8 mouse cellular contexts compared by ENCODE assay signal in the genomic region with DNA sequence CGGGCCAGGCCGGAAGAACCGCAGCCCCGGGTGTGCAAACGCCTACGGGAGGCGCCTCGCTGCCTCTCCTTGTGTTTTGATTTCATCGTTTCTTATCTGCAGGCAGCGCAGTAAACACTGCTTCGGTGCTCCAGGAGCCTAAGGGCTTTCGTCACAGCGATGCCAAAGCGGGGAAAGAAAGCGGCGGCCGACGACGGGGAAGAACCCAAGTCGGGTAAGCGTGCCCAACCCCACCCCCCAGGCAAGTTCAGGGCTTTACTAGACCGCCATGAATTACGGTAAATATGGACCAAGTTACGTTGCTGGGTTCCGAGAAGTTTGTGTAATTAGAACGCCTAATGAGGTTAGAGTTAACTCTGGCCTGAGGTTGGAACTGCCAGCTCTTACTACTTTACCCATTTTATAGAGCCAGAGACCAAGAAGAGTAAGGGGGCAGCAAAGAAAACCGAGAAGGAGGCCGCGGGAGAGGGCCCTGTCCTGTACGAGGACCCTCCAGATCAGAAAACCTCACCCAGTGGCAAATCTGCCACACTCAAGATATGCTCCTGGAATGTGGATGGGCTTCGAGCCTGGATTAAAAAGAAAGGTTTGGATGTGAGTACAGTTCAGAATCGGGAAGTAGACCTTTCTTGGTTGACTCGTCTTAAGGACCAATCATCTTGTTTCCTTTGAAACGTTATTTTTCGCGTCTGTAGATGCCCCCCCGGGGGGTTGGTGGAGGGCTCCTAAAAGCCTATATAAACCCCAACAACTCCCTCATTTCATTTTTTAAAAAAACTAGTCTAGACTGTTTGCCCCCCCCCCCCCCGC. TPM values are rescaled to one million over a fixed set of nuclear protein-coding genes. Genes with fewer than 3 reads are reported as not detected.
DNase-seq lines count a peak whose midpoint lies in the region; ATAC-seq and TF ChIP-seq lines count a peak whose summit lies in the region.

No protein-coding gene starts in this region.

- peak overlapping the region; percentile 78 for H3K4me2 ChIP-seq in neural tube, embryonic 12.5 days (replicated peaks)

- DNase-seq in cerebellum, adult 2 months = peak in 1 of 2 experiments; percentile 32
- no peak for DNase-seq in cerebellum, adult 9-11 months
- peak; percentile 41 for DNase-seq in limb, embryonic 10.5 days (ENCODE audit: low spot score)
- no peak for DNase-seq in adrenal gland, adult 8-10 months
- DNase-seq in gastrocnemius, postnatal 4 days (ENCODE audit: low spot score in 2 of 2) = no peak

- H3K27ac ChIP-seq in cerebellum, adult 2 months (ENCODE audit: insufficient read depth, low read length) = no peak overlapping the region
- peak overlapping the region; percentile 95 for H3K27ac ChIP-seq in limb, embryonic 10.5 days
- peak overlapping the region; percentile 77 for H3K27ac ChIP-seq in neural tube, embryonic 12.5 days

- peak overlapping the region; percentile 83 for H3K9ac ChIP-seq in neural tube, embryonic 12.5 days

- H3K9me3 ChIP-seq in limb, embryonic 10.5 days (replicated peaks) = no peaks in the 10 kb centered on the region
- no peaks in the 10 kb centered on the region for H3K9me3 ChIP-seq in neural tube, embryonic 12.5 days

- TF ChIP-seq CTCF in cerebellum, adult 2 months (IDR thresholded peaks at IDR 0.05; ENCODE audit: borderline replicate concordance, insufficient read depth, low read depth, low read length) = no peak

- peak overlapping the region; percentile 85 for H3K4me3 ChIP-seq in cerebellum, adult 2 months (replicated peaks; ENCODE audit: insufficient read depth, low read depth, low read length)
- peak overlapping the region; percentile 87 for H3K4me3 ChIP-seq in limb, embryonic 10.5 days
- H3K4me3 ChIP-seq in neural tube, embryonic 12.5 days = peak overlapping the region; percentile 77

- ATAC-seq in CD4-positive, CD25-positive, alpha-beta regulatory T cell, adult 4 months = peak; percentile 24
- ATAC-seq in erythroblast, adult 5-6 weeks (replicated peaks; ENCODE audit: low FRiP score, poor library complexity, severe bottlenecking) = peak; percentile 48
- peak; percentile 39 for ATAC-seq in neural tube, embryonic 12.5 days (ENCODE audit: low FRiP score, low read depth)

- H3K4me1 ChIP-seq in cerebellum, adult 2 months (ENCODE audit: control insufficient read depth, insufficient read depth, low read length) = no peaks in the 10 kb centered on the region
- peaks cover 31% of the 10 kb centered on the region for H3K4me1 ChIP-seq in limb, embryonic 10.5 days
- peaks cover 27% of the 10 kb centered on the region for H3K4me1 ChIP-seq in neural tube, embryonic 12.5 days

- no peak for TF ChIP-seq POLR2A in cerebellum, adult 2 months (IDR thresholded peaks at IDR 0.05; ENCODE audit: borderline replicate concordance, insufficient read depth, low read length)

- H3K36me3 ChIP-seq in limb, embryonic 10.5 days = peaks cover 45% of the 10 kb centered on the region
- H3K36me3 ChIP-seq in neural tube, embryonic 12.5 days = peaks cover 34% of the 10 kb centered on the region

- WGBS in cerebellum, adult 2 months = under 1% methylated on average over 38 of the region's 38 CpGs
- 2% methylated on average over 38 of the region's 38 CpGs for WGBS in limb, embryonic 10.5 days
- WGBS in neural tube, embryonic 12.5 days = 2% methylated on average over 38 of the region's 38 CpGs

- H3K27me3 ChIP-seq in cerebellum, adult 2 months (ENCODE audit: control insufficient read depth, insufficient read depth, low read length) = no peaks in the 10 kb centered on the region
- no peaks in the 10 kb centered on the region for H3K27me3 ChIP-seq in limb, embryonic 10.5 days (ENCODE audit: low read depth, poor library complexity, severe bottlenecking)
- H3K27me3 ChIP-seq in neural tube, embryonic 12.5 days (replicated peaks) = no peaks in the 10 kb centered on the region

RNA-seq across cellular contexts. Expression of a gene that starts 0.5 kb away (rescaled TPM):
- polyA plus RNA-seq in cerebellum, adult 2 months (2012; rRNA removed) = 48.5 and 49.7 TPM in 2 replicates
- 100 to 1,000 TPM in 1 of 2 experiments, 10 to 100 TPM in 1; 74.0 to 103 TPM for polyA plus RNA-seq in CD4-positive, CD25-positive, alpha-beta regulatory T cell, adult 4 months (2017; shearing (Covaris generic))
- total RNA-seq in erythroblast, adult 5-6 weeks (2015; ENCODE audit: low replicate concordance) = 21.9 and 26.3 TPM in 2 replicates
- 12.3 and 13.4 TPM in 2 replicates for total RNA-seq in erythroblast, adult 5-6 weeks (2017; ENCODE audit: low replicate concordance)
- 526 and 613 TPM in 2 replicates for polyA plus RNA-seq in limb, embryonic 10.5 days (2016; fragmentation: Nextera tagmentation; extraction: Ambion mirVana)
- 272 and 279 TPM in 2 replicates for polyA plus RNA-seq in neural tube, embryonic 12.5 days (2016; fragmentation: Nextera tagmentation; extraction: Ambion mirVana)
- total RNA-seq in adrenal gland, adult 8-10 months (2022) = 10 to 100 TPM; 73.6 to 85.2 (median 74.1) TPM
- total RNA-seq in gastrocnemius, postnatal 4 days (2021) = 10 to 100 TPM; 61.1 to 62.7 TPM

RNA-seq across cellular contexts. Expression of a gene that starts 0.6 kb away (rescaled TPM):
- polyA plus RNA-seq in cerebellum, adult 2 months (2012; rRNA removed) = 65.1 and 70.3 TPM in 2 replicates
- 100 to 1,000 TPM in 1 of 2 experiments, 10 to 100 TPM in 1; 85.3 to 100 TPM for polyA plus RNA-seq in CD4-positive, CD25-positive, alpha-beta regulatory T cell, adult 4 months (2017; shearing (Covaris generic))
- 6.5 and 19.2 TPM in 2 replicates for total RNA-seq in erythroblast, adult 5-6 weeks (2015; ENCODE audit: low replicate concordance)
- total RNA-seq in erythroblast, adult 5-6 weeks (2017; ENCODE audit: low replicate concordance) = 13.0 and 13.4 TPM in 2 replicates
- 179 and 201 TPM in 2 replicates for polyA plus RNA-seq in limb, embryonic 10.5 days (2016; fragmentation: Nextera tagmentation; extraction: Ambion mirVana)
- polyA plus RNA-seq in neural tube, embryonic 12.5 days (2016; fragmentation: Nextera tagmentation; extraction: Ambion mirVana) = 120 and 129 TPM in 2 replicates
- 10 to 100 TPM; 44.8 to 55.6 (median 51.3) TPM for total RNA-seq in adrenal gland, adult 8-10 months (2022)
- total RNA-seq in gastrocnemius, postnatal 4 days (2021) = 10 to 100 TPM; 48.6 to 52.2 TPM

RNA-seq across cellular contexts. Expression of a gene that starts 5.3 kb away (rescaled TPM):
- 204 and 212 TPM in 2 replicates for polyA plus RNA-seq in cerebellum, adult 2 months (2012; rRNA removed)
- 1 to 10 TPM; 2.9 to 3.4 TPM for polyA plus RNA-seq in CD4-positive, CD25-positive, alpha-beta regulatory T cell, adult 4 months (2017; shearing (Covaris generic))
- 19.6 and 22.3 TPM in 2 replicates for total RNA-seq in erythroblast, adult 5-6 weeks (2015; ENCODE audit: low replicate concordance)
- total RNA-seq in erythroblast, adult 5-6 weeks (2017; ENCODE audit: low replicate concordance) = 18.0 and 21.5 TPM in 2 replicates
- 45.4 and 51.9 TPM in 2 replicates for polyA plus RNA-seq in limb, embryonic 10.5 days (2016; fragmentation: Nextera tagmentation; extraction: Ambion mirVana)
- 80.0 and 87.1 TPM in 2 replicates for polyA plus RNA-seq in neural tube, embryonic 12.5 days (2016; fragmentation: Nextera tagmentation; extraction: Ambion mirVana)
- 10 to 100 TPM; 62.3 to 74.8 (median 68.0) TPM for total RNA-seq in adrenal gland, adult 8-10 months (2022)
- 10 to 100 TPM; 23.5 to 25.2 TPM for total RNA-seq in gastrocnemius, postnatal 4 days (2021)

RNA-seq across cellular contexts. Expression of a gene that starts 5.6 kb away (rescaled TPM):
- polyA plus RNA-seq in cerebellum, adult 2 months (2012; rRNA removed) = 21.0 and 25.1 TPM in 2 replicates
- polyA plus RNA-seq in CD4-positive, CD25-positive, alpha-beta regulatory T cell, adult 4 months (2017; shearing (Covaris generic)) = 10 to 100 TPM; 61.1 to 62.9 TPM
- 357 and 415 TPM in 2 replicates for total RNA-seq in erythroblast, adult 5-6 weeks (2015; ENCODE audit: low replicate concordance)
- total RNA-seq in erythroblast, adult 5-6 weeks (2017; ENCODE audit: low replicate concordance) = 529 and 542 TPM in 2 replicates
- 88.3 and 89.7 TPM in 2 replicates for polyA plus RNA-seq in limb, embryonic 10.5 days (2016; fragmentation: Nextera tagmentation; extraction: Ambion mirVana)
- 38.6 and 39.9 TPM in 2 replicates for polyA plus RNA-seq in neural tube, embryonic 12.5 days (2016; fragmentation: Nextera tagmentation; extraction: Ambion mirVana)
- 10 to 100 TPM; 26.5 to 35.8 (median 31.3) TPM for total RNA-seq in adrenal gland, adult 8-10 months (2022)
- 10 to 100 TPM; 12.7 to 13.9 TPM for total RNA-seq in gastrocnemius, postnatal 4 days (2021)

RNA-seq across cellular contexts. Expression of a gene that starts 19.0 kb away (rescaled TPM):
- 22.2 and 23.9 TPM in 2 replicates for polyA plus RNA-seq in cerebellum, adult 2 months (2012; rRNA removed)
- 1 to 10 TPM; 3.4 to 9.3 TPM for polyA plus RNA-seq in CD4-positive, CD25-positive, alpha-beta regulatory T cell, adult 4 months (2017; shearing (Covaris generic))
- total RNA-seq in erythroblast, adult 5-6 weeks (2015; ENCODE audit: low replicate concordance) = not detected in 2 replicates
- not detected in 2 replicates for total RNA-seq in erythroblast, adult 5-6 weeks (2017; ENCODE audit: low replicate concordance)
- not detected in 2 replicates for polyA plus RNA-seq in limb, embryonic 10.5 days (2016; fragmentation: Nextera tagmentation; extraction: Ambion mirVana)
- not detected in 2 replicates for polyA plus RNA-seq in neural tube, embryonic 12.5 days (2016; fragmentation: Nextera tagmentation; extraction: Ambion mirVana)
- 10 to 100 TPM; 25.4 to 40.6 (median 33.0) TPM for total RNA-seq in adrenal gland, adult 8-10 months (2022)
- 1 to 10 TPM; 7.9 to 8.5 TPM for total RNA-seq in gastrocnemius, postnatal 4 days (2021)

Comparison
In these comparisons a context has a peak if more than half of its experiments do, and no peak if none do; other contexts are left out.
1. RNA of a gene that starts 5.3 kb away (polyA plus RNA-seq): 204 to 212 TPM in cerebellum, adult 2 months, 80.0 to 87.1 TPM in neural tube, embryonic 12.5 days and 45.4 to 51.9 TPM in limb, embryonic 10.5 days; 2.9 to 3.4 TPM in CD4-positive, CD25-positive, alpha-beta regulatory T cell, adult 4 months; every median in the first group is over 10 times any median in the second.
2. Peak in every context shown above with its lines, with median percentiles within 50 percentile points of each other: H3K4me3 ChIP-seq and ATAC-seq.